Mouse (Mus musculus): ENCODE data around the gene Ddx43.
A peak's percentile ranks its signal among the peaks of the same experiment; 100 is the strongest.

Ddx43 gene

DNA sequence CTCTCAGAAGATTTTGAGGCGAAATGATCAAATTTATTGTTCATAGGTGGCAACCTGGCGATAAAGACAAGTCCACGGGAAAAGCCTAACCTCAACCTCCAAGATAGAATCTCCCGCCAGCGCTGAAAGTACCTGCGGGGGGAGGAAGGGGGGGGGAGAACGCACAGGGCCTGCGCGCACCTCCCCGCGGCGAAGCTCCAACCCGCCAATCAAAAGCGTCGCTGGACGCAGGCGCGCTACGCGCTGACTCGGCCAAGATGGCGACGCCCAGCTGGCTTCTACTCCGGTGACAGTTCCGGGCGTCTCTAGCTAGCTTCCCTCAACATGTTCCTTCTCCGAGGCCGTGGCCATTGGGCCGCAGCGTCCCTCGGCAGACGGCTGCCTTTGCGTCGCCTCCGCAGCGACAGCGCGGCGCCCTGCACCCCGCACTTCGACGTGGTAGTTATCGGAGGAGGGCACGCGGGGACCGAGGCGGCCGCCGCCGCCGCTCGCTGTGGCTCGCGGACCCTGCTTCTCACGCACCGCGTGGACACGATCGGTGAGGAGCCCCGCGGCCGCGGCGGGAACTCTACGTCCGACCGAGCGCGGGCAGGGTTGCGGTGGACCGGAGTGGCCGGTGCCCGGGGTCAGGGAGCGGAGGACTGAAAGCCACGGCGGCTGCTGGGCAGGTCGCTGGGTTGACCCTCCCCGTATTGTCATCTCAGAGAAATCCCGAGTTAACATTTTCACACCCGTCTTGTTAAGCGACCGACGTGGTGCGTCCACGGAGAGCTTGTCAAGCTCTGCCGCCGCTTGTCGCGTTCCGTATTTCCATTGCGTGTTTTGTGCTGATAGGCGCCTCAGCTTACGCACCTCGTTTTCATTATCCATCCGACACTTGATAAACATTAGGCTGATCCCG, 52.6 kb downstream of the Ddx43 start, which contains the start of the genes Mto1 and Gm17324:
Gene Mto1, plus strand, starts transcription at position 236 of the 901 bp plus-strand sequence.
Gene Gm17324, minus strand, starts transcription at position 814 of the 901 bp plus-strand sequence.
- DNase-seq = peak; percentile 87 to 89

DNA sequence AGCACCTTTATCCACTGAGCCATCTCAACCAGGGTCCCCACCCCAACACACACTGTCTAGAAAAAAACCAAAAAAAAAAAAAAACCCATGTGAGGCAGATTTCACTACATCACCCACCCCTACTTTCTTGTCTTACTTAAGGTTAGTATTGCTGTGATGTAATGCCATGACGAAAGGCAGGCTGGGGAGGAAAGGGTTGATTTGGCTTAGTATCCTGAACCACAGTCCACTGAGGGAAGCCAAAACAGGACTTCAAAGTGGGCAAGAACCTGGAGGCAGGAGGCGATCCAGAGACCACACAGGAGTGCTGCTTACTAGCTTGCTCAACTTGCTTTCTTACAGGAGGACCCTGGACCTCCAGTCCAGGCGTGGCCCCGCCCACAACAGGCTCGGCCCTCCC, 54.8 kb downstream of the Ddx43 start:
- DNase-seq = no peak

DNA sequence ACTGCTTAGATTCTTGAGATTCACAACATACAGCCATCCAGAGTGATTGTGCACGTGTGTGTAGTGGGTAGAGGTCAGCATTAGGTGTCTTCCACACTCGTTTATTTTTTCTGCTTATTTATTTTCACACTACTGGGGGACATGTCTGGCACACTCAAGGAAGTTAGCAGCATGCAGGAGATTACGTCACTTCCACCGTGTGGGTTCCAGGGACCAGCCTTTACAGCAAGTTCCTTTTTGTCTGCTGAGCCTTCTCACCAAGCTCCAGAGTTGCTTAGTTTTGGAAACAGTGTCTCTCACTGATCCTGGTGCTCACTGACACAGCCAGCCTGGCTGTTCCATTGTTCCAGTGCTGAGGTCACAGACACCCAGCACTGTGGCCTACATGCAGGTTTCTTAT, 55.8 kb downstream of the Ddx43 start:
- DNase-seq = peak in 1 of 2 experiments; percentile 57

DNA sequence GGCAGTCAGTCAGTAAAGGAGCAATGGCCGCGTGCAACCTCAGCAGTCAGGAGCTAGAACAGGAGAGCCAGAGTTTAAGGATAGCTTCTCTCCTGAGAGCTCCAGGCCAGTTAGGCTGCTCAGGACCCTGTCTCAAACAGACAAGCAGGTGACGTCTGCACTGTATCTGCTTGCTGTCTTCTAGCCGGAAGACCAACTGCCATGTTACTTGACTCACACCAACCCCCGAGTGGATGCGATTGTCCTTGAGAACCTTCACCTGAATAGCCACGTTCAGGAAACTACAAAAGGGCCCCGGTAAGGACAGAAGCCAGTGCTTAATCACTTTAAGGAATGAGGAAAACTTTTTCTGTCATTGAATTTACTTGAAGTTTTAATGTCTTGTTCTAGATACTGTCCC, 61.4 kb downstream of the Ddx43 start:
- DNase-seq = no peak

DNA sequence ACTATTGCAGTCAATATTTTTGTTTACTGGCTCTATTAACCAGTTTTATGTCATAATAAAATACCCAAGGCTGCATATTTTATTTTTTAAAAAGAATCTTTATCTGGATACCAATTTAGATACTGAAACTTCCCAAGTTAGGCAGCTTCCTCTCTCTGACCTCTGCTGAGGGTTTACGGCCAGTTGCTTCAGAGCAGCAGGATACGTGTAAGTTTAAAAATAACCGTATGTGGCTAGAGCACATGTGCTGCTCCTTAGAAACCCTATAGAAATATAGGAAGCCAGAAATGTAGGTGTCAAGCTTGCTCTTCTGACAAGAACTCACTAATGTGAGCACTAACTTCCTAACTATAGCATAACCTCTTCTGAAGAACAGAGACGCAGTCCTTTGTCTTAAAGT, 67.8 kb downstream of the Ddx43 start:
- no peak for DNase-seq

DNA sequence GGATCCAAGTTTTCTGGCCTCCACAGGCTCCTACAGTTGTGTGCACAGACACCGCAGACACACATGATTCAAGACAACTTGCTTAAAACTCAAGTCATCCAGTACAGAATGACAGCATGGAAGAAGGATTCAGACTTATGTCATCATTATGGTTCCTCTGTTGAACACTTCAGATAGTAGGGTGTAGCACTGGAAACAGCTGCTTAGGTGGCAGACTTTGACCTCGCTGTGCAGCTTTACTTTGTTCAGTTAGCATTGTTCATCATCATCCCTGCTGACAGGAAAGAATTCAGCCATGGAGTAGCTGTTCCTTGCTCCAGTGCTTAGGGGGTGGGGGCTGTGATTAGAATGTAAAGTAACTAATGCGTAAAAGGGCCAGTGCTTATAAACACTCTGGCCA, 70.1 kb downstream of the Ddx43 start:
- DNase-seq = no peak

Data from B cell, adult 2 months (primary cell).